Mouse (Mus musculus) kidney, postnatal 0 days (tissue): ENCODE results near the gene Asrgl1. TPM values are rescaled to one million over a fixed set of nuclear protein-coding genes. Genes with fewer than 3 reads are reported as not detected.

Experiments used
- ATAC-seq: fragments of 200-750 bp; cut with Nextera tagmentation; replicated peaks from 2 replicates; pipeline ENCODE4 v1.8.0; 2017; ENCODE audit warnings: low read depth, moderate number of reproducible peaks, moderate TSS enrichment, moderate library complexity; ENCODE audit not compliant: low FRiP score
- DNase-seq: peaks from one replicate; pipeline ENCODE4 v3.0.0-alpha.2; 2016; ENCODE audit warnings: low spot score
- H3K27ac ChIP-seq: fragments of 300-500 bp; sonication (generic); 2 replicates; pipeline ENCODE4 v1.5.1; 2014; ENCODE audit warnings: mild to moderate bottlenecking
- H3K27me3 ChIP-seq: fragments of 300-500 bp; sonication (generic); 2 replicates; pipeline ENCODE4 v1.6.1; 2014; ENCODE audit warnings: low read length, mixed read lengths; ENCODE audit not compliant: insufficient read depth
- H3K36me3 ChIP-seq: fragments of 300-500 bp; sonication (generic); 2 replicates; pipeline ENCODE4 v1.6.1; 2014; ENCODE audit warnings: low read length, mixed read lengths; ENCODE audit not compliant: insufficient read depth
- H3K4me1 ChIP-seq: fragments of 300-500 bp; sonication (generic); replicated peaks from 2 replicates; pipeline ENCODE4 v1.6.1; 2014; ENCODE audit warnings: antibody characterized with exemption, low read length, mixed read lengths; ENCODE audit not compliant: insufficient read depth
- H3K4me2 ChIP-seq: fragments of 300-500 bp; sonication (generic); 2 replicates; pipeline ENCODE4 v1.6.1; 2014; ENCODE audit warnings: mild to moderate bottlenecking, low read length, moderate library complexity, mixed read lengths
- H3K4me3 ChIP-seq: fragments of 300-500 bp; sonication (generic); replicated peaks from 2 replicates; pipeline ENCODE4 v1.5.1; 2014; ENCODE audit warnings: low read depth, low read length
- H3K9ac ChIP-seq: fragments of 300-500 bp; sonication (generic); 2 replicates; pipeline ENCODE4 v1.6.1; 2014; ENCODE audit warnings: low read depth, low read length
- H3K9me3 ChIP-seq: fragments of 300-500 bp; sonication (generic); replicated peaks from 2 replicates; pipeline ENCODE4 v1.6.1; 2016; ENCODE audit warnings: low read length, inconsistent platforms, mixed read lengths
- CTCF ChIP-seq: IDR thresholded peaks from 2 replicates; pipeline ENCODE4 v1.5.1; 2016; ENCODE audit warnings: antibody characterized with exemption, low read depth, mild to moderate bottlenecking, moderate library complexity
- WGBS: fragments of 180-500 bp; shearing (Covaris S2); extraction: QIAGEN DNeasy Blood & Tissue Kit; methylation state at CpG from one replicate; pipeline ENCODE4 v1.1.7; 2014; 5-methylcytosine and 5-hydroxymethylcytosine counted together
- polyA plus RNA-seq: library from polyadenylated mRNA; unstranded; fragments of >200 nt; fragmentation: Nextera tagmentation; extraction: Ambion mirVana; gene quantifications from 2 replicates; pipeline ENCODE4 v1.2.1, GENCODE M21; 2015

Asrgl1 gene
- polyA plus RNA-seq, 1 experiment from 2014 or later = 14.6 TPM

DNA sequence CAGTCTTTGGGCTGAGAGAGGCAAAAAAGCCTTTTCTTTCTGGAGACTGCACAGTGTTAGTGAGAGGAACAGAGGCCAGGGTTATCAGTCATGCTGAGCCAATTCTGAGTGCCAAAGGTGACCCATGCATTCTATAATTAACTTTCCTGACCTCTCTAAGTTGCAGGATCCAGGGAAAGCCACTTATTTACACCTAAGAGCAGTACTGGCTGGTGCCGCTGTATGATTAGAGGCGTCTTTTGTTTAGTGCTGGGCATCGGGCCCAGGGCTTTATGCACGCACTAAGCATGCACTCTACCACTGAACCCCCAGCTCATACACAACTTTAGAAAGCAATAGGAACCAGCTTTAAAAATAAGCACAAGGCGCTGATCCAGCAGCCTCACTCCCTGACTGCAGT, 18.2 kb downstream of the Asrgl1 start:
- H3K36me3 ChIP-seq = peaks cover 25% of the 10 kb centered on the region; the same call in 1 of the 2 replicates
- no peak overlapping the region for H3K4me2 ChIP-seq
- H3K27ac ChIP-seq = no peak overlapping the region
- no peak for TF ChIP-seq CTCF
- H3K27me3 ChIP-seq = no peaks in the 10 kb centered on the region
- no peak overlapping the region for H3K9ac ChIP-seq
- DNase-seq (no peak), ATAC-seq (no peak)
- no peak overlapping the region for H3K4me3 ChIP-seq
- no peaks in the 10 kb centered on the region for H3K4me1 ChIP-seq
- no peaks in the 10 kb centered on the region for H3K9me3 ChIP-seq
- 79% methylated on average over 5 of the region's 5 CpGs for WGBS

DNA sequence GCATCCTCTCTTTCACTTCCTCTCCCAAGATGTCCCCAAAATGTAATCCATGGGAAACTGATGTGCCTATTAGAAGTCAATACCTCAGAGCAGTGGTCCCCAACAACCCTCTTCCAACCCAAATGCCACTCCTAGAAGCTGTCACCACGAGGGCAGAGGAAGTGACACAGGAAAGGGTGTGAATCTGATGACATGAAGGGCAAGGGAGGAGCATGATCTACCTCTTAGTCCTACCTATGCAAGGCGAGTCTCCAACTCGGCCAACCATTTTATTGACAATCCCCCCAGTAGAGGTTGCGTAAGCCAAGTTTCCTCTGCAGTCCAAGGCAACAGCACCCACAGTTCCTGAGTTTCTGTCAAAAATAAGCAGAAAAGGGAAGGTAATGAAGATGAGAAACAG, 19.2 kb downstream of the Asrgl1 start:
- DNase-seq (no peak), ATAC-seq (no peak)
- 72% methylated on average over 4 of the region's 4 CpGs for WGBS
- Histone ChIP-seq H3K27me3 (no peaks in the 10 kb centered on the region), H3K9me3 (no peaks in the 10 kb centered on the region), H3K9ac (no peak overlapping the region), H3K4me3 (no peak overlapping the region), H3K4me2 (no peak overlapping the region), H3K4me1 (no peaks in the 10 kb centered on the region), H3K36me3 (peaks cover 25% of the 10 kb centered on the region; the same call in 1 of the 2 replicates), H3K27ac (no peak overlapping the region)
- no peak for TF ChIP-seq CTCF

DNA sequence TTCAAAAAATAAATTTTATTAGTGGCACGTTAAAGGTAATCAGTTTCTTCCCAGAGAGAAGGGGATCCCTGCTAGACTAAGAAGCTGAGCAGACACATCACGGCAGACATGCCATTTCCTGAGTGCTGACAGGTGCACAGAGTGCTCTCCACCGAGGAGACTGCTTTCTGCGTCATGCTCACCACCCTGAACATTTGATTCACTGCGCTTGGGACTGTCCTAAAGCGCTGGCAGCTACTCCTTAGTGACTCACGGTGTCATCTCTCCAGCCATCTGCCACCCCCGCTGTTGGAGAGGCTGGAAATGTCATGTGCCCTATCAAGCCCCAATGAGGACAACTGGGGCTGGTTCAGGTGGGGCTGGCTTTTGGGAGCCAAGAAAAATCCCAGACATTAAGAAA, 23.4 kb downstream of the Asrgl1 start:
- WGBS = 63% methylated on average over 8 of the region's 8 CpGs
- no peak for TF ChIP-seq CTCF
- ATAC-seq (no peak), DNase-seq (no peak)
- Histone ChIP-seq H3K4me3 (no peak overlapping the region), H3K27me3 (no peaks in the 10 kb centered on the region), H3K9ac (no peak overlapping the region), H3K9me3 (no peaks in the 10 kb centered on the region), H3K27ac (no peak overlapping the region), H3K4me1 (peaks cover 5% of the 10 kb centered on the region; the same call in 1 of the 2 replicates), H3K4me2 (no peak overlapping the region), H3K36me3 (peaks cover 22% of the 10 kb centered on the region; the same call in 1 of the 2 replicates)

DNA sequence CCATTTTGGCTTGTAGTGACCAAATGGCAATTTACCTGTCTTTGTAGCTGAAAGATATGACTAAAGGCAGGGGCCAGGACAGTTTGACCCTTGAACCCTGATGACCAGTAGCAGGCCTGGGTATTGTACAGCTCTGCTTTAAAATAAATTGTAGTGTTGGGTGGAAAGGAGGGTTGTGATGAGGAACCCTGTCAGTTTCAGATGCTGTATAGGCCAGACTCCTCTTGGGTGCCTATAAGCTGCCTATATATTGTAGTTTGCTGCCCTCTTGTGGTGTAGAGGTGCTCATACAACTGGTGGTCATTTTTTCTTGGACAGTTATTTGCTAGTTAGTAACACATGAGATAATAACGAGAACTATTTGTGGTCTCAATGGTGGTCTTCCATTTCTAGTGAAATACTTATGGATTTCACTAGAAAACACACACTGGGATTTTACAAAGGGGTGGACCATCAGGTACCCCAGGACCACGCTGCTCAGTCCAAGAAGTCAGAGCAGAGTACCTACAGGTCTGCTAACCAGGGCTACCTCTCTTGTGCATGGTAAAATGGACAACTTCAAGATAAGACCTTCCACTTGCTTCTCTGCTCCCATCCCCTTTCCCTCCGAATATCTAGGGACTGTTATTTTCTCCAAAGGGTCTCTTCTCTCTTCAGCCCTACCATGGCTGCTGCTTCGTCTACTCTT, 25.1 kb downstream of the Asrgl1 start:
- peak; percentile 87 for TF ChIP-seq CTCF
- Histone ChIP-seq H3K36me3 (peaks cover 19% of the 10 kb centered on the region; the same call in 1 of the 2 replicates), H3K9ac (no peak overlapping the region), H3K4me3 (no peak overlapping the region), H3K27me3 (no peaks in the 10 kb centered on the region), H3K4me2 (no peak overlapping the region), H3K9me3 (no peaks in the 10 kb centered on the region), H3K4me1 (peaks cover 14% of the 10 kb centered on the region; the same call in 1 of the 2 replicates), H3K27ac (no peak overlapping the region)
- DNase-seq = peak; percentile 93
- 58% methylated on average over 4 of the region's 4 CpGs for WGBS
- ATAC-seq = peak; percentile 69; the same call in 1 of the 2 replicates

DNA sequence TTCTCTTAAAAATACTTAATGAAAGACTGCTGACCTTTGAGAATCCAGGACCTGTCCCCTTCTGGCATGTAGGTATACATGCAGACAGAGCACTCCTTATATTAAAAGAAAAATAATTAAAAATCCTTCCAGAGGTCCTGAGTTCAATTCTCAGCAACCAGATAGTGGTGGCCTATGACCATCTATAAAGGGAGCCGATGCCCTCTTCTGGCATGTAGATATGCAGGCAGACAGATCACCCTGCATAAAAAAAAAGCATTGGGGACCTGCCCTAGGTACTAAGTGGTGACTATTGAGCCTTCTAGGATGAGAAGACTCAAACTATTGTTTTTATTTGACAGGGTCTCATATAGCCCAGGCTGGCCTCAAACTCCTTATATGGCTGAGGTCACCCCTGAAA, 26.9 kb downstream of the Asrgl1 start:
- Histone ChIP-seq H3K4me1 (peaks cover 14% of the 10 kb centered on the region; the same call in 1 of the 2 replicates), H3K9ac (no peak overlapping the region), H3K27ac (no peak overlapping the region), H3K27me3 (no peaks in the 10 kb centered on the region), H3K4me3 (no peak overlapping the region), H3K4me2 (no peak overlapping the region), H3K36me3 (0 out of 2 replicates have a peak, but pooled peaks cover 6% of the 10 kb centered on the region), H3K9me3 (no peaks in the 10 kb centered on the region)
- 97% methylated on average over 1 of the region's 1 CpGs for WGBS
- TF ChIP-seq CTCF = peak; percentile 25; the same call in 1 of the 2 replicates
- ATAC-seq (no peak), DNase-seq (no peak)

DNA sequence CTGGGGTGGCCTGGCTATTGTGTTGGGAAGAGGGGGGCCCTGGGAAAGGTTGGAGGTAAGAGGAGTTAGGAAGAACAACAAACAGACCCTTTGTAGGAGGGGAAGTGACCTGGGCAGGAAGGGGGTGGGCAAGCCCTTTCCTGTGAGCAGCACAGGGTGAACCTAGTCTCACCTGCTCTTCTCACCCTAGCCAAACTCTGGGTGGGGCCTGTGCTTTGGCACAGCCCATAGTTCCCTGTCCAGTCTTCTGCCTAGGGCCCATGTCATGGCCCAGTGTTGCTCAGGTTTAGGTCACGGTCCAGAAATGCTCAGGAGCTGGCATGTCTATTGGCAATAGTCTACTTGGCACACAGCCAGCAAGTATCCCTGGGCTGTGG, 28.1 kb downstream of the Asrgl1 start:
- H3K27me3 ChIP-seq = no peaks in the 10 kb centered on the region
- H3K4me1 ChIP-seq = peaks cover 14% of the 10 kb centered on the region; the same call in 1 of the 2 replicates
- H3K27ac ChIP-seq = 0 out of 2 replicates have a peak overlapping the region, but pooled peaks have one; percentile 57
- no peak overlapping the region for H3K9ac ChIP-seq
- DNase-seq (no peak), ATAC-seq (peak; percentile 33; the same call in 1 of the 2 replicates)
- H3K36me3 ChIP-seq = no peaks in the 10 kb centered on the region
- WGBS = 40% methylated on average over 1 of the region's 1 CpGs
- TF ChIP-seq CTCF = no peak
- no peaks in the 10 kb centered on the region for H3K9me3 ChIP-seq
- H3K4me3 ChIP-seq = no peak overlapping the region
- no peak overlapping the region for H3K4me2 ChIP-seq
